In genomic region chr3:7138996-7139395, GRCm38 (mm10) we compare ENCODE assay signal across 11 mouse cellular contexts.
"Had no signal": no experiment of that assay in that cellular context is flagged by ENCODE, and none has a peak within 500 bp of the region (broad histone marks: within the 10 kb centered on the region; RNA-seq: fewer than 3 reads in every experiment).

No protein-coding gene starts in this region.

- DNase-seq: gastrocnemius, postnatal 14 days; gastrocnemius, postnatal 36 days; heart, adult 18-20 months; heart, postnatal 14 days; heart, postnatal 36 days; kidney, adult 18-20 months; kidney, adult 8-10 months; kidney, postnatal 10 days; kidney, postnatal 25 days; kidney, postnatal 4 days; left cerebral cortex, postnatal 4 days had no signal
